Mouse (Mus musculus) adrenal gland, postnatal 25 days (tissue): ENCODE results near the gene Sntg2. TPM values are rescaled to one million over a fixed set of nuclear protein-coding genes. Genes with fewer than 3 reads are reported as not detected.
A peak's percentile ranks its signal among the peaks of the same experiment; 100 is the strongest.

Source experiments
- DNase-seq: peaks from one replicate; pipeline ENCODE4 v3.0.0; 2021; ENCODE audit warnings: mixed read lengths
- total RNA-seq: library from RNA; stranded (reverse); gene quantifications from 2 replicates; pipeline ENCODE4 v1.2.3, GENCODE M21; 2021

Sntg2 gene
- total RNA-seq, 1 experiment from 2014 or later: 0.76 TPM

- DNase-seq: no peak
Measured at GRCm38 (mm10) chr12:30272242-30272985, 100.8 kb downstream of the Sntg2 start.

- no peak for DNase-seq
Measured at GRCm38 (mm10) chr12:30264206-30264605, 109.0 kb downstream of the Sntg2 start.

- no peak for DNase-seq
Measured at GRCm38 (mm10) chr12:30261187-30261586, 112.0 kb downstream of the Sntg2 start.

- no peak for DNase-seq
Measured at GRCm38 (mm10) chr12:30258641-30259040, 114.5 kb downstream of the Sntg2 start.

- DNase-seq: no peak
Measured at GRCm38 (mm10) chr12:30257664-30258063, 115.5 kb downstream of the Sntg2 start.

- no peak for DNase-seq
Measured at GRCm38 (mm10) chr12:30256207-30256606, 117.0 kb downstream of the Sntg2 start.

- no peak for DNase-seq
Measured at GRCm38 (mm10) chr12:30254581-30254980, 118.6 kb downstream of the Sntg2 start.

- no peak for DNase-seq
Measured at GRCm38 (mm10) chr12:30252381-30252780, 120.8 kb downstream of the Sntg2 start.

GRCm38 (mm10) chr12:30251283-30251829 is 121.8 kb downstream of the Sntg2 start:
- DNase-seq: no peak

GRCm38 (mm10) chr12:30249068-30249467 is 124.1 kb downstream of the Sntg2 start:
- DNase-seq: no peak

GRCm38 (mm10) chr12:30246286-30246945 is 126.8 kb downstream of the Sntg2 start:
- DNase-seq: no peak

- DNase-seq: peak; percentile 39
Measured at GRCm38 (mm10) chr12:30244194-30244593, 129.0 kb downstream of the Sntg2 start.

- DNase-seq: no peak
Measured at GRCm38 (mm10) chr12:30240891-30241290, 132.3 kb downstream of the Sntg2 start.

GRCm38 (mm10) chr12:30234940-30235339 is 138.2 kb downstream of the Sntg2 start:
- DNase-seq: no peak

GRCm38 (mm10) chr12:30228004-30228403 is 145.2 kb downstream of the Sntg2 start:
- DNase-seq: no peak

- DNase-seq: no peak
Measured at GRCm38 (mm10) chr12:30226247-30226646, 146.9 kb downstream of the Sntg2 start.

GRCm38 (mm10) chr12:30216762-30217441 is 156.3 kb downstream of the Sntg2 start:
- no peak for DNase-seq

- DNase-seq: no peak
Measured at GRCm38 (mm10) chr12:30214761-30215160, 158.4 kb downstream of the Sntg2 start.

- no peak for DNase-seq
Measured at GRCm38 (mm10) chr12:30210388-30210787, 162.8 kb downstream of the Sntg2 start.

GRCm38 (mm10) chr12:30208527-30208926 is 164.6 kb downstream of the Sntg2 start:
- no peak for DNase-seq

GRCm38 (mm10) chr12:30208087-30208486 is 165.1 kb downstream of the Sntg2 start:
- no peak for DNase-seq

- no peak for DNase-seq
Measured at GRCm38 (mm10) chr12:30204457-30204856, 168.7 kb downstream of the Sntg2 start.

- no peak for DNase-seq
Measured at GRCm38 (mm10) chr12:30202763-30203162, 170.4 kb downstream of the Sntg2 start.
